In genomic region chr1:119482891-119483290, GRCm38 (mm10) we compare ENCODE assay signal across 10 mouse cellular contexts. TPM values are rescaled to one million over a fixed set of nuclear protein-coding genes. Genes with fewer than 3 reads are reported as not detected.
DNase-seq lines count a peak whose midpoint lies in the region; ATAC-seq and TF ChIP-seq lines count a peak whose summit lies in the region.
"Had no signal": no experiment of that assay in that cellular context is flagged by ENCODE, and none has a peak within 500 bp of the region (broad histone marks: within the 10 kb centered on the region; RNA-seq: fewer than 3 reads in every experiment).

No protein-coding gene starts in this region.

- TF ChIP-seq EP300 in heart, postnatal 0 days (IDR thresholded peaks at IDR 0.05; ENCODE audit: low read depth): no peak

- no peak for ATAC-seq in heart, postnatal 0 days (ENCODE audit: insufficient read depth, low read depth)
- no peak for ATAC-seq in midbrain, embryonic 11.5 days (ENCODE audit: low FRiP score)
- no peak for ATAC-seq in midbrain, embryonic 15.5 days (replicated peaks)
- no peak for ATAC-seq in hindbrain, embryonic 13.5 days (ENCODE audit: low FRiP score)

- no peak overlapping the region for H3K27ac ChIP-seq in heart, postnatal 0 days (ENCODE audit: low read depth)
- no peak overlapping the region for H3K27ac ChIP-seq in midbrain, embryonic 11.5 days (ENCODE audit: low read depth, low read length)
- H3K27ac ChIP-seq in midbrain, embryonic 15.5 days: no peak overlapping the region
- H3K27ac ChIP-seq in olfactory bulb, adult 2 months (ENCODE audit: insufficient read depth, low read depth, low read length): no peak overlapping the region
- no peak overlapping the region for H3K27ac ChIP-seq in hindbrain, embryonic 13.5 days

- H3K36me3 ChIP-seq in heart, postnatal 0 days (replicated peaks; ENCODE audit: control insufficient read depth, insufficient read depth, low read length): peaks cover 27% of the 10 kb centered on the region
- no peaks in the 10 kb centered on the region for H3K36me3 ChIP-seq in midbrain, embryonic 11.5 days (ENCODE audit: control insufficient read depth, insufficient read depth, low read length)
- no peaks in the 10 kb centered on the region for H3K36me3 ChIP-seq in midbrain, embryonic 15.5 days (replicated peaks)
- peaks cover 8% of the 10 kb centered on the region for H3K36me3 ChIP-seq in hindbrain, embryonic 13.5 days

- H3K27me3 ChIP-seq in heart, postnatal 0 days (ENCODE audit: control insufficient read depth, insufficient read depth, low read length): no peaks in the 10 kb centered on the region
- no peaks in the 10 kb centered on the region for H3K27me3 ChIP-seq in midbrain, embryonic 11.5 days (ENCODE audit: control insufficient read depth, insufficient read depth, low read length)
- no peaks in the 10 kb centered on the region for H3K27me3 ChIP-seq in midbrain, embryonic 15.5 days (replicated peaks)
- no peaks in the 10 kb centered on the region for H3K27me3 ChIP-seq in hindbrain, embryonic 13.5 days

- no peak overlapping the region for H3K4me3 ChIP-seq in heart, postnatal 0 days (ENCODE audit: low read depth, low read length)
- no peak overlapping the region for H3K4me3 ChIP-seq in midbrain, embryonic 11.5 days (ENCODE audit: low read depth, low read length)
- no peak overlapping the region for H3K4me3 ChIP-seq in midbrain, embryonic 15.5 days
- H3K4me3 ChIP-seq in olfactory bulb, adult 2 months (ENCODE audit: insufficient read depth, low read depth, low read length): no peak overlapping the region
- no peak overlapping the region for H3K4me3 ChIP-seq in hindbrain, embryonic 13.5 days

- WGBS in heart, postnatal 0 days: 62% methylated on average over 3 of the region's 3 CpGs
- WGBS in midbrain, embryonic 11.5 days: 59% methylated on average over 3 of the region's 3 CpGs
- WGBS in midbrain, embryonic 15.5 days: 58% methylated on average over 3 of the region's 3 CpGs
- 61% methylated on average over 3 of the region's 3 CpGs for WGBS in olfactory bulb, adult 2 months
- WGBS in hindbrain, embryonic 13.5 days: 68% methylated on average over 3 of the region's 3 CpGs

- no peak overlapping the region for H3K9ac ChIP-seq in heart, postnatal 0 days (replicated peaks; ENCODE audit: low read depth, low read length)
- H3K9ac ChIP-seq in midbrain, embryonic 11.5 days (ENCODE audit: low read length): no peak overlapping the region
- H3K9ac ChIP-seq in midbrain, embryonic 15.5 days: no peak overlapping the region
- no peak overlapping the region for H3K9ac ChIP-seq in hindbrain, embryonic 13.5 days

- no peaks in the 10 kb centered on the region for H3K9me3 ChIP-seq in heart, postnatal 0 days (replicated peaks; ENCODE audit: control insufficient read depth, low read length)
- H3K9me3 ChIP-seq in midbrain, embryonic 11.5 days (ENCODE audit: control insufficient read depth, low read length): no peaks in the 10 kb centered on the region
- no peaks in the 10 kb centered on the region for H3K9me3 ChIP-seq in midbrain, embryonic 15.5 days
- no peaks in the 10 kb centered on the region for H3K9me3 ChIP-seq in hindbrain, embryonic 13.5 days

- TF ChIP-seq CTCF in heart, postnatal 0 days (IDR thresholded peaks at IDR 0.05; ENCODE audit: low read depth): peak; percentile 38
- 0 out of 2 replicates have a peak, but pooled peaks have one; percentile 28 for TF ChIP-seq CTCF in olfactory bulb, adult 2 months (IDR thresholded peaks at IDR 0.05; ENCODE audit: insufficient read depth, low read depth, low read length)

- H3K4me2 ChIP-seq in heart, postnatal 0 days (ENCODE audit: low read depth, low read length): no peak overlapping the region
- no peak overlapping the region for H3K4me2 ChIP-seq in midbrain, embryonic 11.5 days
- H3K4me2 ChIP-seq in midbrain, embryonic 15.5 days: no peak overlapping the region
- H3K4me2 ChIP-seq in hindbrain, embryonic 13.5 days: no peak overlapping the region

- peaks cover 8% of the 10 kb centered on the region; the same call in 1 of the 2 replicates for H3K4me1 ChIP-seq in heart, postnatal 0 days (ENCODE audit: control insufficient read depth, insufficient read depth)
- H3K4me1 ChIP-seq in midbrain, embryonic 11.5 days (ENCODE audit: control insufficient read depth, insufficient read depth, low read length): no peaks in the 10 kb centered on the region
- peaks cover 2% of the 10 kb centered on the region; the same call in 1 of the 2 replicates for H3K4me1 ChIP-seq in midbrain, embryonic 15.5 days
- H3K4me1 ChIP-seq in olfactory bulb, adult 2 months (ENCODE audit: control insufficient read depth, insufficient read depth, low read length): peaks cover 21% of the 10 kb centered on the region
- H3K4me1 ChIP-seq in hindbrain, embryonic 13.5 days (replicated peaks): peaks cover 14% of the 10 kb centered on the region

- no peak for DNase-seq in heart, postnatal 0 days (ENCODE audit: low spot score)
- no peak for DNase-seq in heart, adult 8-10 months (ENCODE audit: low spot score)
- peak; percentile 76 for DNase-seq in midbrain, embryonic 11.5 days (ENCODE audit: low spot score, missing footprints)
- peak; percentile 10 for DNase-seq in NIH3T3 (ENCODE audit: low read depth)
- no peak for DNase-seq in layer of hippocampus, postnatal 25 days (ENCODE audit: extremely low spot score in 1 of 2, low spot score in 1 of 2)
- DNase-seq: cerebellum, postnatal 25 days; kidney, adult 11 months had no signal

- TF ChIP-seq POLR2A in olfactory bulb, adult 2 months (IDR thresholded peaks at IDR 0.05; ENCODE audit: insufficient read depth, low read depth, low read length): no peak

RNA-seq across cellular contexts. Expression of gene Ralb, which starts 21.7 kb away (rescaled TPM):
- total RNA-seq in heart, postnatal 0 days (2014; rRNA removed; ENCODE audit: low replicate concordance): 74.4 and 86.2 TPM in 2 replicates
- polyA plus RNA-seq in heart, postnatal 0 days (2015; fragmentation: Nextera tagmentation; extraction: Ambion mirVana): 86.0 and 91.0 TPM in 2 replicates
- total RNA-seq in heart, adult 8-10 months (2022): 10 to 100 TPM; 22.7 to 29.9 (median 27.2) TPM
- polyA plus RNA-seq in midbrain, embryonic 11.5 days (2014; fragmentation: Nextera tagmentation; extraction: Ambion mirVana): 73.7 and 75.2 TPM in 2 replicates
- 60.2 and 62.1 TPM in 2 replicates for polyA plus RNA-seq in midbrain, embryonic 15.5 days (2015; fragmentation: Nextera tagmentation; extraction: Ambion mirVana)
- polyA plus RNA-seq in olfactory bulb, adult 2 months (2012; ENCODE audit: insufficient read depth, insufficient read length, low replicate concordance, missing spikeins): not detected in 2 replicates
- polyA plus RNA-seq in hindbrain, embryonic 13.5 days (2015; fragmentation: Nextera tagmentation; extraction: Ambion mirVana): 67.3 and 69.0 TPM in 2 replicates
- total RNA-seq in layer of hippocampus, postnatal 25 days (2021): 10 to 100 TPM; 21.4 to 23.5 TPM

RNA-seq across cellular contexts. Expression of gene Tmem185b, which starts 43.1 kb away (rescaled TPM):
- total RNA-seq in heart, postnatal 0 days (2014; rRNA removed; ENCODE audit: low replicate concordance): 28.5 and 30.5 TPM in 2 replicates
- polyA plus RNA-seq in heart, postnatal 0 days (2015; fragmentation: Nextera tagmentation; extraction: Ambion mirVana): 18.7 and 20.7 TPM in 2 replicates
- 10 to 100 TPM; 11.5 to 13.9 (median 11.8) TPM for total RNA-seq in heart, adult 8-10 months (2022)
- polyA plus RNA-seq in midbrain, embryonic 11.5 days (2014; fragmentation: Nextera tagmentation; extraction: Ambion mirVana): 22.2 and 23.6 TPM in 2 replicates
- polyA plus RNA-seq in midbrain, embryonic 15.5 days (2015; fragmentation: Nextera tagmentation; extraction: Ambion mirVana): 18.2 and 18.7 TPM in 2 replicates
- not detected in 2 replicates for polyA plus RNA-seq in olfactory bulb, adult 2 months (2012; ENCODE audit: insufficient read depth, insufficient read length, low replicate concordance, missing spikeins)
- polyA plus RNA-seq in hindbrain, embryonic 13.5 days (2015; fragmentation: Nextera tagmentation; extraction: Ambion mirVana): 19.5 and 20.5 TPM in 2 replicates
- 10 to 100 TPM; 15.3 to 15.4 TPM for total RNA-seq in layer of hippocampus, postnatal 25 days (2021)

Comparison
In these comparisons a context has a peak if more than half of its experiments do, and no peak if none do; other contexts are left out.
1. DNase-seq: peak in midbrain, embryonic 11.5 days (single experiment) and NIH3T3 (single experiment); none in heart, postnatal 0 days (single experiment), heart, adult 8-10 months (single experiment) and layer of hippocampus, postnatal 25 days (0 of 2).